Mouse (Mus musculus) embryonic facial prominence, embryonic 10.5 days (tissue): Measurements from ENCODE around the gene Trim27. TPM values are rescaled to one million over a fixed set of nuclear protein-coding genes. Genes with fewer than 3 reads are reported as not detected.

ENCODE experiments used
- DNase-seq: peaks from one replicate; pipeline ENCODE4 v3.0.0-alpha.2; 2017; ENCODE audit warnings: low spot score
- H3K27ac ChIP-seq: fragments of 300-500 bp; sonication (generic); replicated peaks from 2 replicates; pipeline ENCODE4 v1.5.1; 2016; ENCODE audit warnings: mild to moderate bottlenecking
- H3K27me3 ChIP-seq: fragments of 300-500 bp; sonication (generic); replicated peaks from 2 replicates; pipeline ENCODE4 v1.6.1; 2016; ENCODE audit warnings: low read depth, mild to moderate bottlenecking; ENCODE audit not compliant: poor library complexity, severe bottlenecking
- H3K36me3 ChIP-seq: fragments of 300-500 bp; sonication (generic); replicated peaks from 2 replicates; pipeline ENCODE4 v1.6.1; 2016; ENCODE audit warnings: mild to moderate bottlenecking, moderate library complexity
- H3K4me1 ChIP-seq: fragments of 300-500 bp; sonication (generic); 2 replicates; pipeline ENCODE4 v1.6.1; 2016
- H3K4me3 ChIP-seq: fragments of 300-500 bp; sonication (generic); 2 replicates; pipeline ENCODE4 v1.5.1; 2016; ENCODE audit warnings: mild to moderate bottlenecking, moderate library complexity
- H3K9me3 ChIP-seq: fragments of 300-500 bp; sonication (generic); 2 replicates; pipeline ENCODE4 v1.6.1; 2016; ENCODE audit warnings: mild to moderate bottlenecking
- WGBS: fragments of 180-500 bp; shearing (Covaris S2); methylation state at CpG from one replicate; pipeline ENCODE4 v1.1.7; 2016; 5-methylcytosine and 5-hydroxymethylcytosine counted together
- polyA plus RNA-seq: library from polyadenylated mRNA; unstranded; fragments of >200 nt; fragmentation: Nextera tagmentation; extraction: Ambion mirVana; gene quantifications from 2 replicates; pipeline ENCODE4 v1.2.1, GENCODE M21; 2016

The Trim27 gene
- polyA plus RNA-seq, 1 experiment from 2014 or later = 180 TPM

DNA sequence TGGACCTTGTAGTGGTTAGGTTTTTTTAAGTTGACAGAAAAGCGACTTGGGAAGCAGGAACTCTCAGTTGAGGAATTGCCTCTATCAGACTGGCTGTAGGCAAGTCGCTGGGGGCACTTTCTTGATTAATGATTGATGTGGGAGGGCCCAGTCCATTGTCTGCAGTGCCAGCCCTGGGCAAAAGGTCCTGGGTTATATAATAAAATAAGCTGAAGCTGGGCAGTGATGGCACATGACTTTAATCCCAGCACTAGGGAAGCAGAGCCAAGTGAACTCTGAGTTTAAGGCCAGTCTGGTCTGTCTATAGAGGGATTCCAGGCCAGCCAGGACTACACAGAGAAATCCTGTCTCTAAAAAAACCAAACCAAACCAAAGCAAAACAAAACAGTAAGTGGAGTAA, 57.5 kb downstream of the Trim27 start:
- WGBS = 57% methylated on average over 2 of the region's 2 CpGs
- H3K4me3 ChIP-seq = peak overlapping the region; percentile 29
- H3K36me3 ChIP-seq = no peaks in the 10 kb centered on the region
- peak overlapping the region; percentile 66 for H3K27ac ChIP-seq
- H3K4me1 ChIP-seq = peaks cover 20% of the 10 kb centered on the region
- H3K27me3 ChIP-seq = no peaks in the 10 kb centered on the region
- H3K9me3 ChIP-seq = 0 out of 2 replicates have a peak, but pooled peaks cover 3% of the 10 kb centered on the region
- DNase-seq = no peak

DNA sequence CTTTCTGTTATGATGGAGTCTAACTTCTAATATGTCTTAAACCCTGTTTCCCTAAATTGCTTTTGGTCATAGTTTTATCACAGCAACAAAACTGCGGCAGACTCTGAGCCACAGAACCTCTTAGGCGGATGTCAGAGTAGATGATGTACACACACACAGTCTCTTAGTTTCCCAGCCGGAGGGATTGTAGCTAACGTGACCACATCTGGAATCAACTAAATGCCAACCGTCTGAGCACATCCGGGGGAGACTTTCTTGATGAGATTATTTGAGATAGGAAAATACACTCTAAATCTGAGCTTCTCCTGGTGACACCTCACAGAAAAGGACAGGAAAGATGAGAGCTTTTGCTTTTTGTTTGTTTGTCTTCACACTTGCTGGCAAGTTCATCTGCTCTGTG, 57.9 kb downstream of the Trim27 start:
- DNase-seq = peak; percentile 50
- H3K9me3 ChIP-seq = 0 out of 2 replicates have a peak, but pooled peaks cover 3% of the 10 kb centered on the region
- H3K36me3 ChIP-seq = no peaks in the 10 kb centered on the region
- H3K4me3 ChIP-seq = peak overlapping the region; percentile 29
- H3K27ac ChIP-seq = peak overlapping the region; percentile 69
- H3K4me1 ChIP-seq = peaks cover 20% of the 10 kb centered on the region
- H3K27me3 ChIP-seq = no peaks in the 10 kb centered on the region
- WGBS = 33% methylated on average over 6 of the region's 6 CpGs

DNA sequence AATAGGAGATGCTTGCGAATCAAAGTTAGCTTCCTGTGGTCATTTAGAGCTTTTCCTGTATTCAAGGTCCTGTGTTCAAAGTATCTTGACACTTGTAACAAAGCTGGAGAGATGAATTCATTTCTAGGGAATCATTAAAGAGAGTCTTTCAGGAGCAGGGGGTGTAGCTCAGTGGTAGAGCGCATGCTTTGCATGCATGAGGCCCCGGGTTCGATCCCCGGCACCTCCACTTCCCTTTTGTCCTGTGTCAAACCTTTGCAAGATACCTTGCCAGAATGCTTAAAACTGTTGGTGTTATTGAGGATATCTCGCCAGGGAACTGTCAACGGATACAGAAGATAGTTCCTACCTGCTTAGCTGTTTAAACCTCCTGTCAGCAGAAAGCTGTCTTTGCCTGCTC, 61.5 kb downstream of the Trim27 start:
- Histone ChIP-seq H3K4me3 (no peak overlapping the region), H3K27ac (no peak overlapping the region), H3K9me3 (0 out of 2 replicates have a peak, but pooled peaks cover 3% of the 10 kb centered on the region), H3K27me3 (peaks cover 29% of the 10 kb centered on the region), H3K36me3 (no peaks in the 10 kb centered on the region), H3K4me1 (peaks cover 32% of the 10 kb centered on the region)
- 6% methylated on average over 7 of the region's 7 CpGs for WGBS
- peak; percentile 82 for DNase-seq

DNA sequence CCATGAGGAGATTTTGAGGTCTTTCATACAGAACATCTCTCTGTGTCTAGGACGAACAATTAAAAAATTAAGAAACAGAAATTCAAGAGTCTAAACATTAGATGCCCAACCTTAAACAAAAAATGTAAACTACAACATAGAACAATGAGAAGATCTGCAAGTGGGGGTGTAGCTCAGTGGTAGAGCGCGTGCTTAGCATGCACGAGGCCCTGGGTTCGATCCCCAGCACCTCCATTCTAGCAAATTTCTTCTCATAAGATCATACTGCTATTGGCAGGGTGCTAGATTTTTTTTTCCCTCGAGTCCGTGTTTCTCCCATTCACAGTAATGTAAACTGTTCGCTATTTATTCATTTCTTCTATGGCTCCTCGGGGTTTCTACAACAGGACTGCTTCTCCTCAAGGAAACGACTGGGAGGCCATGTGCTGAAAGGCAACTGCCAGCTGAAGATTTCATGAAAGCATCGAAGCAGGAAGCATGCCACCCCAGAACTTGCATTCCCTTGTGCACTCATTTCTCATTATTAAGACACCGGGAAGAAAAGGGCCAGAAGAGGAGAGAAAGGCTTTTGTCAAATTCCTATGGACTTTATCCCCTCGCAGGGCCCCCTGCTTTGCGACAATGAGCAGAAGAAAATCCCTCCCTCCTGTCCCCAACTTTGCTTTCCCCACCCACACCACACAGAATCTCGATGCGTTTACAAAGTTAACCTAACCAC, 63.3 kb downstream of the Trim27 start:
- H3K4me3 ChIP-seq = peak overlapping the region; percentile 54
- H3K4me1 ChIP-seq = peaks cover 18% of the 10 kb centered on the region
- 0 out of 2 replicates have a peak, but pooled peaks cover 3% of the 10 kb centered on the region for H3K9me3 ChIP-seq
- no peaks in the 10 kb centered on the region for H3K36me3 ChIP-seq
- WGBS = 4% methylated on average over 16 of the region's 16 CpGs
- peaks cover 29% of the 10 kb centered on the region for H3K27me3 ChIP-seq
- no peak overlapping the region for H3K27ac ChIP-seq
- peak; percentile 62 for DNase-seq

DNA sequence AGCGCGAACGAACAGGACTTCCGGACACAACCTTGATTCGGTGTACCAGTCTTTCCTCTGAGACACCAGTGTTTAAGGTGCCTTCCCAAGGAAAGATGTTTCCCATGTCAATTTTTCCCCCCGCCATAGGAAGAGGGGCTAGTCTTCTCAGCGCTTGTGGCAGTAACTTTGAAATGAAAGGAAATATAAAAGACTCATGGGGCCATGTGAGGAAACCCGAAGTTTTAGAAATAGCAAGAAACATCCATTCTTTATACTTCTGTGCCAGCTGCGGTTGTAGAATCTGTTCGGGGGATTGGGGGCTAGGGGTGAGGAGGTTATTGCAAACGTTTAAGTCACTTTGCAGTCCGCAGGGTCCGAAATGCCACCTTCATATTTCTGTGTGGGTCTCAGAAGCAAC, 64.0 kb downstream of the Trim27 start:
- WGBS = 19% methylated on average over 13 of the region's 13 CpGs
- H3K4me1 ChIP-seq = peaks cover 12% of the 10 kb centered on the region
- H3K4me3 ChIP-seq = peak overlapping the region; percentile 54
- H3K36me3 ChIP-seq = no peaks in the 10 kb centered on the region
- H3K9me3 ChIP-seq = 0 out of 2 replicates have a peak, but pooled peaks cover 3% of the 10 kb centered on the region
- peaks cover 29% of the 10 kb centered on the region for H3K27me3 ChIP-seq
- no peak overlapping the region for H3K27ac ChIP-seq
- DNase-seq = no peak

DNA sequence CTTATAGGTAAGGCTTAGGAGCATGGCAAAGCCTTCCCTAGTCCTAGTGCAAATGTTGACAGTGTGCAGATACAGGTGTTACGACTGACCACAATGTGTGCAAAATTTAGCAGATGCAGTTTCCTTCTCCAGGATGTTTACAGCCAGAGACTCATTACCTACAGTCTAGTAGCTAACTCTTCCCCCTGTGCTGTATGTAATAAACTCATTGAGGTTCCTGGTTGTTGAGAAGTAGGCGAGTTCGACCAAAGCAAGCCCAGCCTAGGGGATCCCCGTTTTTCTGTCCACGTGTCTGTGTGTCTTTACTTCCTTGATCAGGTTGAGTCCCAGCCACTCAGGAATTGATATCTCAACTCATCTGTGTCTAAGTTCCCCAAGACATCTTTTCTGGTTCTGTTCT, 64.8 kb downstream of the Trim27 start:
- Histone ChIP-seq H3K4me3 (no peak overlapping the region), H3K9me3 (no peaks in the 10 kb centered on the region), H3K4me1 (peaks cover 12% of the 10 kb centered on the region), H3K27ac (no peak overlapping the region), H3K36me3 (no peaks in the 10 kb centered on the region), H3K27me3 (peaks cover 29% of the 10 kb centered on the region)
- 86% methylated on average over 5 of the region's 5 CpGs for WGBS
- no peak for DNase-seq

Other genes with a start within 250 kb of the Trim27 start
- gene Olfr1370, start 104.5 kb upstream of the Trim27 start, polyA plus RNA-seq = not detected in 2 replicates
- 0.04 and 0.09 TPM in 2 replicates for gene Olfr1369-ps1, start 68.0 kb upstream of the Trim27 start, polyA plus RNA-seq
- not detected in 2 replicates for gene Olfr263, start 49.8 kb upstream of the Trim27 start, polyA plus RNA-seq
- gene Olfr1368, start 33.6 kb upstream of the Trim27 start, polyA plus RNA-seq = not detected in 2 replicates
- not detected in 2 replicates for gene Gpx5, start 113.3 kb downstream of the Trim27 start, polyA plus RNA-seq
- gene Gpx6, start 132.7 kb downstream of the Trim27 start, polyA plus RNA-seq = 0.24 and 0.36 TPM in 2 replicates
- not detected in 2 replicates for gene Olfr1367, start 167.5 kb downstream of the Trim27 start, polyA plus RNA-seq
- 19.3 and 20.4 TPM in 2 replicates for gene Zscan12, start 183.4 kb downstream of the Trim27 start, polyA plus RNA-seq
- 91.5 and 91.9 TPM in 2 replicates for gene Zkscan3, start 223.3 kb downstream of the Trim27 start, polyA plus RNA-seq